Mouse (Mus musculus) embryonic fibroblast, embryonic 13.5 days (primary cell): Measurements from ENCODE around the gene Mill2.

Experiments
- CTCF ChIP-seq: IDR thresholded peaks from 2 replicates; pipeline ENCODE4 v1.5.1; 2011; ENCODE audit warnings: mild to moderate bottlenecking, control low read depth, low read length, moderate library complexity, borderline replicate concordance; ENCODE audit not compliant: insufficient read depth
- POLR2A ChIP-seq: IDR thresholded peaks from 2 replicates; pipeline ENCODE4 v1.6.1; 2011; ENCODE audit warnings: low read depth, mild to moderate bottlenecking, control low read depth, low read length, moderate library complexity

GRCm38 (mm10) chr7:18821507-18821906 is 18.3 kb upstream of the Mill2 start, which contains the start of gene Psg17:
- TF ChIP-seq CTCF (no peak), POLR2A (no peak)
